Mouse (Mus musculus) stomach, embryonic 14.5 days (tissue): ENCODE results near the gene Gm49711. TPM values are rescaled to one million over a fixed set of nuclear protein-coding genes. Genes with fewer than 3 reads are reported as not detected.
"Not testable (repeated sequence)": the region's sequence is repeated elsewhere in the genome, so short reads cannot be mapped to it uniquely, and the experiment has no call there.

Experiments used
- ATAC-seq: fragments of 200-750 bp; cut with Nextera tagmentation; 2 replicates; pipeline ENCODE4 v1.8.0; 2017; ENCODE audit warnings: low read depth, moderate TSS enrichment; ENCODE audit not compliant: insufficient number of reproducible peaks, insufficient read depth, low FRiP score
- H3K27ac ChIP-seq: fragments of 300-500 bp; sonication (generic); 2 replicates; pipeline ENCODE4 v1.5.1; 2014; ENCODE audit warnings: mild to moderate bottlenecking, low read length, moderate library complexity, mixed read lengths
- H3K27me3 ChIP-seq: fragments of 300-500 bp; sonication (generic); 2 replicates; pipeline ENCODE4 v1.6.1; 2014; ENCODE audit warnings: low read length, control low read depth, mixed read lengths; ENCODE audit not compliant: control insufficient read depth, insufficient read depth
- H3K36me3 ChIP-seq: fragments of 300-500 bp; sonication (generic); 2 replicates; pipeline ENCODE4 v1.6.1; 2014; ENCODE audit warnings: mild to moderate bottlenecking, control low read depth, low read length, moderate library complexity, mixed read lengths; ENCODE audit not compliant: control insufficient read depth, insufficient read depth
- H3K4me1 ChIP-seq: fragments of 300-500 bp; sonication (generic); 2 replicates; pipeline ENCODE4 v1.6.1; 2014; ENCODE audit warnings: low read length, control low read depth, mixed read lengths; ENCODE audit not compliant: control insufficient read depth, insufficient read depth
- H3K4me2 ChIP-seq: fragments of 300-500 bp; sonication (generic); replicated peaks from 2 replicates; pipeline ENCODE4 v1.6.1; 2014; ENCODE audit warnings: low read depth, low read length, control low read depth
- H3K4me3 ChIP-seq: fragments of 300-500 bp; sonication (generic); 2 replicates; pipeline ENCODE4 v1.5.1; 2014; ENCODE audit warnings: low read depth, low read length, control low read depth
- H3K9ac ChIP-seq: fragments of 300-500 bp; sonication (generic); replicated peaks from 2 replicates; pipeline ENCODE4 v1.6.1; 2014; ENCODE audit warnings: low read depth, mild to moderate bottlenecking, control low read depth, low read length, moderate library complexity, mixed read lengths
- H3K9me3 ChIP-seq: fragments of 300-500 bp; sonication (generic); 2 replicates; pipeline ENCODE4 v1.6.1; 2016; ENCODE audit warnings: low read depth, low read length, control low read depth; ENCODE audit not compliant: control insufficient read depth
- WGBS: fragments of 180-500 bp; shearing (Covaris S2); extraction: QIAGEN DNeasy Blood & Tissue Kit; methylation state at CpG from one replicate; pipeline ENCODE4 v1.1.7; 2014; 5-methylcytosine and 5-hydroxymethylcytosine counted together
- polyA plus RNA-seq: library from polyadenylated mRNA; unstranded; fragments of >200 nt; fragmentation: Nextera tagmentation; extraction: Ambion mirVana; gene quantifications from 2 replicates; pipeline ENCODE4 v1.2.1, GENCODE M21; 2014

The Gm49711 gene
- polyA plus RNA-seq, 1 experiment from 2014 or later = not detected

DNA sequence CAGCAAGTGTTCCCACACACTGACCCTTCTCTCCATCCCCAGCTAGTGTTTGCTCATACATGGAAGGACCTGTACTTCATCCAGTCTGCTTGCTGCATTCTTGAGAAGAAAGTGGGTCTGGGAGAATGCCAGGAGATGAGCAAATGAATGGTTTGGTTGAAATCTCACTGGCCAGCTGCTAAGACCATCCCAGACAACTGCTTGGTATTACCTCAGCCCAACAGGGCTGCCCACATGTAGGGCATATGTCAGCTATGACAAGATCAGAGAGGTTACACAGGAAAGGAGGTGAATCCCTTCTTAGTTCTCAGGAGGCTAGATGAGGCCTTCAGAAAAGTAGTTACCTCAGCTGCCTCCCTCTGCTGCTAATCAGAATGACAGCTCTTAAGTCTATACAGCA is 132.5 kb downstream of the Gm49711 start:
- Histone ChIP-seq H3K9ac (no peak overlapping the region), H3K36me3 (no peaks in the 10 kb centered on the region), H3K4me3 (no peak overlapping the region), H3K27me3 (no peaks in the 10 kb centered on the region), H3K9me3 (0 out of 2 replicates have a peak, but pooled peaks cover 3% of the 10 kb centered on the region), H3K27ac (no peak overlapping the region), H3K4me1 (no peaks in the 10 kb centered on the region), H3K4me2 (no peak overlapping the region)
- ATAC-seq = no peak

DNA sequence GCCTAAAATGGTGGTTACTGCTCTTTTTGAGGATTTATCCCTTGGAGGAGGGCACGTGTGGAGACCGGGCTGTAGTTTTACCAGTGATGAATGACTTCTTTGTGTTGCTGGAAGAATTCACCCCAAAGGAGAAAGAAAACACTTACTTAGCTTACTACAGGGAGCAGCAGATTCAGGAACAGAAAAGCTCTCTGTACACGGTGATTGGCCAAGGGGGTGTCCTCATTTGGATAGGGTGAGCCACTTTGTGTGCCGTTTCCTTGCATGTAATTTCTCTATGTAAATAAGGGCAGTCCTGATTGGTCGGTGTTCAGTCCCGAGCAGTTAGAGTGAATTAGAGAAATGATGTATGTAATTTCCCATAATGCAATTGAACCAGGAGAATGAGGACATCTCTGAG is 137.0 kb downstream of the Gm49711 start:
- no peak overlapping the region for H3K4me3 ChIP-seq
- ATAC-seq = no peak
- no peaks in the 10 kb centered on the region for H3K4me1 ChIP-seq
- WGBS = 68% methylated on average over 6 of the region's 6 CpGs
- no peak overlapping the region for H3K27ac ChIP-seq
- no peaks in the 10 kb centered on the region for H3K36me3 ChIP-seq
- 0 out of 2 replicates have a peak, but pooled peaks cover 3% of the 10 kb centered on the region for H3K9me3 ChIP-seq
- no peak overlapping the region for H3K4me2 ChIP-seq
- H3K27me3 ChIP-seq = no peaks in the 10 kb centered on the region
- no peak overlapping the region for H3K9ac ChIP-seq

DNA sequence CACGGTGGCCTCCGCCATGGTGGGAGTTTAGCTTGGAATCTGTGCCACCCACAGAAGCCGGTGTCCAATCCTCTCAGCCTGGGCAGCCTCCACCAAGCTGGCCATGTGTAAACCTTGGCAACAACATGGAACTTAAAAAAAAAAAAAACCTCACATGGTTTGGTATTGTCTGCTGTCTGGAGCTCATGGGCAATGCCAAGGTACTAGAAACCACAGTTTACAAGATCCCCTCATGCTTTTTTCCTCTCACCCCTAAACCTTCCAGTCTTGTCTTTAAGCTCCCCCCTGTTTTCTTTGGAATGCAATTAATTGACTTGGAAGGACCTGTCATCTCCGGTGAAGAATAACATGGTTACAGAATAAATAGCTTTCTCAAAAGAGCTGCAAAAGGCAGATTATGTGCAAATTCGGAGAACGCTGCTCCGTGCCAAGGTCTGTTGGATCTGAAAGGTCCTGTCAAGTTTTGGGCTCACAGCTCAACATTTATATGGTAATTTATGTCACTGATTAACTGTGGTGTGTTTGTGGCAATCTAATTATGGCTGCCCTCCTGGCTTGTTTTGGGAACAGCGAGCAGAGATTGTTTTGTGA is 138.7 kb downstream of the Gm49711 start:
- no peak overlapping the region for H3K27ac ChIP-seq
- ATAC-seq = no peak
- no peak overlapping the region for H3K4me3 ChIP-seq
- H3K36me3 ChIP-seq = no peaks in the 10 kb centered on the region
- H3K9ac ChIP-seq = no peak overlapping the region
- H3K4me1 ChIP-seq = no peaks in the 10 kb centered on the region
- 69% methylated on average over 8 of the region's 8 CpGs for WGBS
- 0 out of 2 replicates have a peak, but pooled peaks cover 3% of the 10 kb centered on the region for H3K9me3 ChIP-seq
- no peaks in the 10 kb centered on the region for H3K27me3 ChIP-seq
- no peak overlapping the region for H3K4me2 ChIP-seq

DNA sequence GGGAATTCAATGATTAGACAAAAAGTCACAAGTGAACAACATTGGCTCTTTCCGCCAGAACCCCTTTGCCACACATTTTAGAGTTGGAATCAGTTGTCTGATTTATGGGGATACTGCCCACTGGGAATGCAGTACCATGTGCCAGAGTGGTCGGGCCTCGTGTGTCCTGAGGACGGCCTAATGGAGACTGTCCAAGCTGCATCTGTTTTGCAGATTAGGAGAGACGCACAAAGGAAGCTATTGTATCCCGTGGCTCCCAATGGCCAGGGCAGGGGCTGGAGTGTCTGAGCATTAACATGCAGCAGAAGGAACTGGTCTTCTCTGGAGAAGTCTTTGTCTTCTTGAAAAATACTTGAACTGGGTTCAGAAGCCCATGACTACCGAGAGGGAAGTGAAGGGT is 142.5 kb downstream of the Gm49711 start:
- Histone ChIP-seq H3K4me3 (no peak overlapping the region), H3K9ac (no peak overlapping the region), H3K4me1 (no peaks in the 10 kb centered on the region), H3K27ac (no peak overlapping the region), H3K27me3 (no peaks in the 10 kb centered on the region), H3K9me3 (no peaks in the 10 kb centered on the region), H3K4me2 (no peak overlapping the region), H3K36me3 (no peaks in the 10 kb centered on the region)
- 77% methylated on average over 7 of the region's 7 CpGs for WGBS
- no peak for ATAC-seq

DNA sequence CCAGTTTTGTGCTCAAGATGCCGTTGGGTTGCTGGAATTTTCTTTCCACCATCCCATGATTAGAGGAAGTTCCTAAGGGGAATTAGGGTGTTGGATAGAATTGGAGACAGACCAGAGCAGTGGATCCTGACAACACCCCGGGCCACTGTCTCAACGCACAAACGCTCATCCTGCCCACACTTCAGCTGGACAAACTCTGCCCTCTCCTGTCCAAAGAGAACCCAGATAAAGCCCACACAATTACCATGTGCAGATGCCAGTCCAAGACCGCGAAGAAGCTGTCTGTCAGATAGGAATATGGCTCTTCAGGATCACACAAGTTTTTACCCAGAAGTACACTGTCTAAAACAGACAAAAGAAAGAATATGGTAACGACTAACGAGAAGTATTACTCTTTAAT is 145.5 kb downstream of the Gm49711 start:
- Histone ChIP-seq H3K9me3 (no peaks in the 10 kb centered on the region), H3K36me3 (no peaks in the 10 kb centered on the region), H3K27ac (no peak overlapping the region), H3K4me2 (no peak overlapping the region), H3K9ac (no peak overlapping the region), H3K4me1 (no peaks in the 10 kb centered on the region), H3K27me3 (no peaks in the 10 kb centered on the region), H3K4me3 (no peak overlapping the region)
- WGBS = 77% methylated on average over 8 of the region's 8 CpGs
- ATAC-seq = no peak

DNA sequence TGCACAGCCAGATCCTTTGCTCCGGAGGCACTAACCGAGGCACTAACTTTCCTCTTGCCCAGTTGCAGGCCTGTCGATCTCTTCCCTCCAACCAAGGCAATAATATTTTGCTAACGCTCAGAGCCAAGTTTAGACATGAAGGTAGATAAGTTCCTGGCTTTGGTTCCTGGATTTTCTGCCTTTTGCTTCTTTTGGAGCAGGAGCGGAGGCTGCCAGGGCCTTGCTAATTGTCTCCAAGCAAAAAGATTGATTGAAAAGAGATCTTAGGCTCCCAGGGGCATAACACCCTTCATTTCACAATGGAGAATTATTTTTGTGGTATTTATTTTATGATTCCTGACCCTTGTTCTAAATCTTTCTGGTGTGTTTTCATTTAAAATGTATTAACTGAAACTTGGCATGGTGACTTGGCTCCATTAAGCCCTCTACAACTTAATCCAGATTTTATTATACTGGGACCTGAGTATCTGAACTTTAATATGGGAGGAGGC is 151.2 kb downstream of the Gm49711 start:
- no peak overlapping the region for H3K4me3 ChIP-seq

DNA sequence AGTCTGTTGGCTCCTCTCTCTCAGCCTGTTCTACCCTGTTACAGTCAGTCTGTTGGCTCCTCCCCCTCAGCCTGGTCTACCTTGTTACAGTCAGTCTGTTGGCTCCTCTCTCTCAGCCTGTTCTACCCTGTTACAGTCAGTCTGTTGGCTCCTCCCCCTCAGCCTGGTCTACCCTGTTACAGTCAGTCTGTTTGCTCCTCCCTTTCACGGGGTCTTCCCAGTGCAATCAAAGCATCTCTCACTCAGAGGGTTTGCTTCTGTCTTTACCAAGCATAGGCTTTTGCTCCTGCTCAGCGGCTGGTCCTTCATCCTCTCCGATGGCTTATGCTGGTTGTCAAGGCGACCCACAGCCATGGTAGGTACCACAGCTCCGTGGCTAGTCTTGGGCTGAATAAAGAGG is 152.2 kb downstream of the Gm49711 start:
- ATAC-seq, H3K36me3 ChIP-seq, H3K4me3 ChIP-seq, H3K27ac ChIP-seq, H3K9me3 ChIP-seq, H3K4me1 ChIP-seq, H3K27me3 ChIP-seq, H3K9ac ChIP-seq, H3K4me2 ChIP-seq: not testable (repeated sequence)
- WGBS = 85% methylated on average over 5 of the region's 5 CpGs

More for the DNA sequence above, 151.2 kb downstream of the Gm49711 start:
- H3K4me2 ChIP-seq = no peak overlapping the region
- no peaks in the 10 kb centered on the region for H3K27me3 ChIP-seq
- H3K9me3 ChIP-seq = no peaks in the 10 kb centered on the region
- ATAC-seq = no peak
- H3K36me3 ChIP-seq = no peaks in the 10 kb centered on the region
- H3K9ac ChIP-seq = no peak overlapping the region
- no peaks in the 10 kb centered on the region for H3K4me1 ChIP-seq
- WGBS = 74% methylated on average over 5 of the region's 5 CpGs
- H3K27ac ChIP-seq = no peak overlapping the region

DNA sequence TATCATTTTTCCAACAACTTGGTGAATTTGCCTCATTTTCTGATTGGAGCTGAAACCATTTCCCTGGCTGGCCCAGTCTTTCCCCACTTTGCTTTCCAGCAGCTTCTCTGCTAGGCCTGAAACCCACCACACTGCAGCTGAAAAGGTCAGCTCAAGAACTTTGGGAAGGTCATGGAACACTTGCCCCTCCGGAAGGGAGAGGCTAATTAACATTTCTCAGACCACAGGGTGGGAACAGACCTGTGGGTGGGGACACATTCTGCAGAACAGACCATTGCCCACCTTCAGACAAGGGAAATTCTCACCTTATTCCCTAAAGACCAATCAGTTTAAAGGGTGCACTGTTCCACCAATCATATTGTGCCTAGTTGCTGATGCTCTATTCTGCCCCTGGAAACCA is 155.8 kb downstream of the Gm49711 start:
- H3K27me3 ChIP-seq, H3K27ac ChIP-seq, H3K9ac ChIP-seq, ATAC-seq, H3K9me3 ChIP-seq, H3K4me3 ChIP-seq, H3K4me2 ChIP-seq, H3K4me1 ChIP-seq, H3K36me3 ChIP-seq: not testable (repeated sequence)
- WGBS = 64% methylated on average over 1 of the region's 1 CpGs
